Mouse (Mus musculus): Measurements from ENCODE around the gene Tex44. TPM values are rescaled to one million over a fixed set of nuclear protein-coding genes. Genes with fewer than 3 reads are reported as not detected.

Gene Tex44
- not detected in 2 replicates for polyA plus RNA-seq (2014; fragmentation: Nextera tagmentation; extraction: Ambion mirVana)

DNA sequence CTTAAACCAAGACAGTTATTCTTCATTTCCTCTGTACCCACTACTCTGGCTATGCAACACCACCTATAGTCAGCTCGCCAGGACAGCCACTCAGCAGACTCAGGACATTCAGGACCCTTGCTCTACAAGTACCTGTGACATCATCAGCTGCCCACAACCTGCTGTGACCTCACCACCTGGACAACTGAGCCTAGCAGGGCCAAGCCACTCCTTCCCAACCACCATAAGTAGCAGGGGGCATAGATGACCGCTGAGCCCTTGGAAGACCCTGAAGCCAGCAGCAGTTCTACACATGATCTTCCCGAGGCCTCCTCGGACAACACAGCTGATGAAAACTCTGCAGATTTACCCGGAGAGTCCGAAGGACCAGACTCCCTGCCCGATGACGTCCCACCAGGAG lies at the start of gene Tex44, which contains the start of gene Nmur1:
Gene Tex44 (plus strand): TSS at position 202 of the 400 bp plus-strand sequence.
Gene Nmur1 (minus strand): TSS at position 101 of the 400 bp plus-strand sequence.
- Histone ChIP-seq H3K9ac (no peak within 1 kb of the TSS), H3K4me2 (replicated peaks) (no peak within 1 kb of the TSS), H3K36me3 (replicated peaks; ENCODE audit: control insufficient read depth, insufficient read depth) (no peaks in the 10 kb centered on the region), H3K27ac (peak within 1 kb of the TSS; percentile 38), H3K4me1 (replicated peaks; ENCODE audit: control insufficient read depth, insufficient read depth, low read length) (peaks cover 11% of the 10 kb centered on the region), H3K9me3 (ENCODE audit: control insufficient read depth, low read length) (no peaks in the 10 kb centered on the region), H3K27me3 (ENCODE audit: control insufficient read depth, insufficient read depth, low read length) (no peaks in the 10 kb centered on the region), H3K4me3 (replicated peaks; ENCODE audit: low read length) (no peak within 1 kb of the TSS)
- ATAC-seq (ENCODE audit: low FRiP score) (no peak), DNase-seq (ENCODE audit: low spot score) (no peak)
- 96% methylated on average over 8 of the region's 8 CpGs for WGBS

DNA sequence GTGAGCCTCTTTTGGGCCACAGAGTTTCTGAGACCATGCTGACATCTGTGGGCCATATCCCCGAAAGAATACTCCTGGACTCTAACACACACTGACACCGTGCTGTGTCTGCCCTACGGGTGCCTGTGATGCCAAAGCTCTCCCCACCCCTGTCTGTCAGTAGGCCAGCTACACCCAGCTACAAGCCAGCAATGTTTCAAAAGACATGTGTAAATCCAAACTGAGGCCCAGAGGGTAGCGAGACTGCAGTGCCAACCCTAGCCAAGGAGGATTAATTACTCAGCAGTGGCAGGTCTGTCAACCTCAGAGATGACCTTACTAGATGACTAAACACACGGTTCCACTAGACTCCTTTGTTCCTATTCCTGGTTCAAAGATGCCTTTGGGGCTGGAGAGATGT lies 49.8 kb upstream of the Tex44 start:
- H3K4me1 ChIP-seq (replicated peaks; ENCODE audit: control insufficient read depth, insufficient read depth, low read length), result no peaks in the 10 kb centered on the region
- no peak overlapping the region for H3K4me3 ChIP-seq (replicated peaks; ENCODE audit: low read length)
- 77% methylated on average over 5 of the region's 5 CpGs for WGBS
- no peak overlapping the region for H3K9ac ChIP-seq
- H3K36me3 ChIP-seq (replicated peaks; ENCODE audit: control insufficient read depth, insufficient read depth), result no peaks in the 10 kb centered on the region
- no peaks in the 10 kb centered on the region for H3K27me3 ChIP-seq (ENCODE audit: control insufficient read depth, insufficient read depth, low read length)
- no peak overlapping the region for H3K27ac ChIP-seq
- ATAC-seq (ENCODE audit: low FRiP score), result no peak
- no peaks in the 10 kb centered on the region for H3K9me3 ChIP-seq (ENCODE audit: control insufficient read depth, low read length)
- no peak for DNase-seq (ENCODE audit: low spot score)
- H3K4me2 ChIP-seq (replicated peaks), result no peak overlapping the region

DNA sequence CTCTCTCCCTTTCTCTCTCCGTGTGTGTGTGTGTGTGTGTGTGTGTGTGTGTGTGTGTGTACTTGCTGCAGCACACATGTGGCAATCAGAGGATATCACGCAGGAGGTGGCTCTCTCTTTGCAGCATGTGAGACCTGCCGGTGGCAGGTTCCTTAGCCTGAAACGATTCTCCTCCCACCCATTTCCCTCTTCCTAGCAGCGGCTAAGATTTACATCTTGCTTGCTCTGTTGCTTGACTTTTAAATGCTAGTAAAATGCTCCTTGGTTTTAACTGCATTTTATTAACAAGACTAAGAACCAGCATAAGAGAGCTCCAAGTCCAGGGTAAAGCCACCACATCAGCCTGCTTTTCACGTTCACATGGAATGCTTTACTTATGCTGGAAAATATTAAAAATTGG lies 47.5 kb upstream of the Tex44 start:
- H3K4me1 ChIP-seq (replicated peaks; ENCODE audit: control insufficient read depth, insufficient read depth, low read length), result no peaks in the 10 kb centered on the region
- H3K36me3 ChIP-seq (replicated peaks; ENCODE audit: control insufficient read depth, insufficient read depth), result no peaks in the 10 kb centered on the region
- H3K27ac ChIP-seq, result no peak overlapping the region
- 75% methylated on average over 5 of the region's 6 CpGs for WGBS
- no peak for DNase-seq (ENCODE audit: low spot score)
- no peak overlapping the region for H3K9ac ChIP-seq
- H3K27me3 ChIP-seq (ENCODE audit: control insufficient read depth, insufficient read depth, low read length), result no peaks in the 10 kb centered on the region
- ATAC-seq (ENCODE audit: low FRiP score), result no peak
- H3K4me2 ChIP-seq (replicated peaks), result no peak overlapping the region
- H3K4me3 ChIP-seq (replicated peaks; ENCODE audit: low read length), result no peak overlapping the region
- no peaks in the 10 kb centered on the region for H3K9me3 ChIP-seq (ENCODE audit: control insufficient read depth, low read length)

DNA sequence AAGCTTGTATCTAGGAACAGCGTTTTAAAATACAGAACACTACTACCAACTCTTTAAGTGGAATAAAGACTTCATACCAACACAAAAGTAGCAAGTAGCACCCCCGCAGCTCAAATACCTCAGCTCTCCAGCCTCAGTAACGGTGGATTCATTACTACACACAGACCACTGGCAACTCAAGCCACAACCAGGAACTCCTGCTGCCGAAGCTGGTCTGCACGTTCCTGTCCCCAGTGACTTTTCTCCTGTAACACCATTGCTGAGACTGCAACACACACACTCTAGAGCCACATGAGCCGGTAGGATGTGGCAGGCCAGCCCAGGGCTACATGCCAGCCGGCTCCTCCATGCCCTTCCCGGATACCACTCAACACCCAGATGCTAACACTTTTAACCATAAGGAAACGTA lies 47.0 kb upstream of the Tex44 start:
- no peak for DNase-seq (ENCODE audit: low spot score)

DNA sequence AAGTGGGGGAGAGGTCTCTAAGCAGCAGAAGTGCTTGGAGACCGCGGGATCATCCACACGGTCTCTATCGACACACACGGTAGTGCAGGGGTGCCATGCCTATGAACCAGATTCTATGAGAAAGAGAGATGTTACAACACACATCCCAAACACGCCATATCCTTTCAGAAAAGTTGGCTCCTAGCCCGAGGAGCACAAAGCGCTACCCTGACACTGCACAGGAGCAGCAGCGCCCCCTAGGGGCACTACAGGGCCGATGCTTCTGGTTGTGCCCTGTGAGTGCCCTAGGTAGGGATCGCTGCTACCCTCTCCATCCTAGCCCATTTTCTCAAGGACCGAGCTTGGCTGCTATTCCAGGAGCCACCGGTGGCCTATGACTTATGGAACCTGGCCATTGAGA lies 45.1 kb upstream of the Tex44 start:
- no peaks in the 10 kb centered on the region for H3K9me3 ChIP-seq (ENCODE audit: control insufficient read depth, low read length)
- H3K4me3 ChIP-seq (replicated peaks; ENCODE audit: low read length), result no peak overlapping the region
- DNase-seq (ENCODE audit: low spot score) (no peak), ATAC-seq (ENCODE audit: low FRiP score) (no peak)
- H3K27ac ChIP-seq, result no peak overlapping the region
- no peaks in the 10 kb centered on the region for H3K4me1 ChIP-seq (replicated peaks; ENCODE audit: control insufficient read depth, insufficient read depth, low read length)
- WGBS, result 27% methylated on average over 13 of the region's 13 CpGs
- no peak overlapping the region for H3K4me2 ChIP-seq (replicated peaks)
- no peaks in the 10 kb centered on the region for H3K27me3 ChIP-seq (ENCODE audit: control insufficient read depth, insufficient read depth, low read length)
- H3K36me3 ChIP-seq (replicated peaks; ENCODE audit: control insufficient read depth, insufficient read depth), result no peaks in the 10 kb centered on the region
- no peak overlapping the region for H3K9ac ChIP-seq

More for the DNA sequence above, 47.0 kb upstream of the Tex44 start:
- Histone ChIP-seq H3K9me3 (ENCODE audit: control insufficient read depth, low read length) (no peaks in the 10 kb centered on the region), H3K4me3 (replicated peaks; ENCODE audit: low read length) (no peak overlapping the region), H3K4me2 (replicated peaks) (no peak overlapping the region), H3K27ac (no peak overlapping the region), H3K4me1 (replicated peaks; ENCODE audit: control insufficient read depth, insufficient read depth, low read length) (no peaks in the 10 kb centered on the region), H3K27me3 (ENCODE audit: control insufficient read depth, insufficient read depth, low read length) (no peaks in the 10 kb centered on the region), H3K36me3 (replicated peaks; ENCODE audit: control insufficient read depth, insufficient read depth) (no peaks in the 10 kb centered on the region), H3K9ac (no peak overlapping the region)
- 80% methylated on average over 9 of the region's 9 CpGs for WGBS
- ATAC-seq (ENCODE audit: low FRiP score), result no peak

DNA sequence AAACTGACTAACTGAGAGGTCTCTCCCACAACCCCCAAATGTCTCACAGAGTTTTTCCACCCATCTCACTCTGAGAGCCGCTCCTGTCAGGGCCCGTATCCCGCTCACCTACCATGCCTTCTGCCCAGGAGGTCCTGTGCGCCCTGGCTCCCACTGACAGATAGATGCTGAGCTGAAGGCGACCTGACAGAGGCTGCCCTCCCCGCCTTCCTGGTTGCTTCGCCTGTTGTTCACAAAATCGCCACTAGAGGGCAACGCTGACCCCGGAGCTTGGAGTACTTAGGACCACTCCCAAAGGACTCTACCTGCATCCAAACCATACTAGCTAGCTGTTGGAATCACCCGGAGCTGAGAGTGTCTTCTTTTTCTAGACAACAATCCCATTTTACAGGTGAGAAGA lies 36.9 kb upstream of the Tex44 start:
- WGBS, result 3% methylated on average over 11 of the region's 11 CpGs
- Histone ChIP-seq H3K4me3 (replicated peaks; ENCODE audit: low read length) (no peak overlapping the region), H3K27ac (no peak overlapping the region), H3K9ac (no peak overlapping the region), H3K27me3 (ENCODE audit: control insufficient read depth, insufficient read depth, low read length) (no peaks in the 10 kb centered on the region), H3K9me3 (ENCODE audit: control insufficient read depth, low read length) (no peaks in the 10 kb centered on the region), H3K4me1 (replicated peaks; ENCODE audit: control insufficient read depth, insufficient read depth, low read length) (no peaks in the 10 kb centered on the region), H3K36me3 (replicated peaks; ENCODE audit: control insufficient read depth, insufficient read depth) (no peaks in the 10 kb centered on the region), H3K4me2 (replicated peaks) (no peak overlapping the region)
- DNase-seq (ENCODE audit: low spot score) (peak; percentile 78), ATAC-seq (ENCODE audit: low FRiP score) (peak; percentile 71)

DNA sequence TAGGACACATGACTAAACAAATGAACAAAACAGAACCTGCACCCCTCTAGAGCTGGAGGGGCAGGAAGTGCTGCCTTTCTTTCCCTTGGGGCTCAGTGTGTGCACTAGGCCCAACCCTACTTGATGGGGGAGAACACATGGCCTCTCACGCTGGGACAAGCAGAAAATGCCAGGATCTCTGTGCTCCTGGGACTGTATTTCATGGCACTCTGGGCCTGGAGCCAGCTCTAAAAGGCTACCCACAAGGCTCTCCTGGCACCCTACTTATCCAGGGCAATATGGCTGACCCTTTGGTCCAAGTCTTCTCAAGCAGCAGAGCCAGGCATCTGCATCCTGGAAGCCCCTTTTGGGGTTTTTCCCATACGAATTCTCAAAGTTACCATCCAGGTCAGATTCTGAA lies 34.7 kb upstream of the Tex44 start:
- no peak overlapping the region for H3K4me2 ChIP-seq (replicated peaks)
- H3K9me3 ChIP-seq (ENCODE audit: control insufficient read depth, low read length), result no peaks in the 10 kb centered on the region
- 68% methylated on average over 2 of the region's 2 CpGs for WGBS
- ATAC-seq (ENCODE audit: low FRiP score) (no peak), DNase-seq (ENCODE audit: low spot score) (no peak)
- H3K4me3 ChIP-seq (replicated peaks; ENCODE audit: low read length), result no peak overlapping the region
- H3K36me3 ChIP-seq (replicated peaks; ENCODE audit: control insufficient read depth, insufficient read depth), result no peaks in the 10 kb centered on the region
- no peaks in the 10 kb centered on the region for H3K27me3 ChIP-seq (ENCODE audit: control insufficient read depth, insufficient read depth, low read length)
- no peak overlapping the region for H3K27ac ChIP-seq
- no peaks in the 10 kb centered on the region for H3K4me1 ChIP-seq (replicated peaks; ENCODE audit: control insufficient read depth, insufficient read depth, low read length)
- H3K9ac ChIP-seq, result no peak overlapping the region

DNA sequence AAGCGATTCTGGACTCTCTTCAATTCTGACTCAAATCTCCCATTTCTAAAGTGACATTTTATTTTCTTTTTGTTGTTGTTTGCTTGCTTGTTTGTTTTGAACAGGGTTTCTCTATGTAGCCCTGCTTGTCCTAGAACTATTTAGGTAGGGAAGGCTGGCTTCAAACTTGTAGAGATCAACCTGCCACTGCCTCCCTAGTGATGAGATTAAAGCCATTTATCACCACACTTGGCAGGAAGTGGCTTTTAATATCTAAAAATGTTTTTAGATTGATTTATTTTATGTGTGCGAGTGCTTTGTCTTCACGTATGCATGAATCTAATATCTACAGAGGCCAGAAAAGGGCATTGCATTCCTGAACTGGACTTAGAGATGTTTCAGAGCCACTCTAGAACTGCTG lies 32.9 kb upstream of the Tex44 start:
- H3K4me1 ChIP-seq (replicated peaks; ENCODE audit: control insufficient read depth, insufficient read depth, low read length), result no peaks in the 10 kb centered on the region
- H3K36me3 ChIP-seq (replicated peaks; ENCODE audit: control insufficient read depth, insufficient read depth), result no peaks in the 10 kb centered on the region
- H3K27me3 ChIP-seq (ENCODE audit: control insufficient read depth, insufficient read depth, low read length), result no peaks in the 10 kb centered on the region
- ATAC-seq (ENCODE audit: low FRiP score) (no peak), DNase-seq (ENCODE audit: low spot score) (no peak)
- H3K27ac ChIP-seq, result no peak overlapping the region
- no peak overlapping the region for H3K4me2 ChIP-seq (replicated peaks)
- 91% methylated on average over 3 of the region's 3 CpGs for WGBS
- H3K9me3 ChIP-seq (ENCODE audit: control insufficient read depth, low read length), result no peaks in the 10 kb centered on the region
- H3K4me3 ChIP-seq (replicated peaks; ENCODE audit: low read length), result no peak overlapping the region
- H3K9ac ChIP-seq, result no peak overlapping the region

DNA sequence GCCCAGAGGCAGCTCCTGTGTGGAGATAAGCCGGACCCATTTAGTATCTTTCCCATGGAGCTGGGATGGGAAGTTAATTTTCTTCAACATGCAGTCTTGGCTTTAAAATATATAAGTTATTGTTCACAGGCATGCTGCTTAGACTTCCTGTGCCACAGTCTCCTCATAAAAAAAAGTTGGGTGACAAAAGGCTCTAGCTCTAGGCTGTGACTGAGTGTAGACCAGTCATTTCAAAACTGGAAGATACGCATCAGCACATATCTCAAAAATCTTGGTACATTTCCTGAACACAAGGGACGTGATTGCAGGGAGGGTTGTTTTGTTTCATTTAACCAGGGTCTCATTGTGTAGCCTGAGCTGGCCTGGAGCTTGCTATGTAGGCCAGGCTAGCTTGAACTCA lies 31.9 kb upstream of the Tex44 start:
- ATAC-seq (ENCODE audit: low FRiP score), result no peak
- Histone ChIP-seq H3K27me3 (ENCODE audit: control insufficient read depth, insufficient read depth, low read length) (no peaks in the 10 kb centered on the region), H3K9me3 (ENCODE audit: control insufficient read depth, low read length) (no peaks in the 10 kb centered on the region), H3K4me2 (replicated peaks) (no peak overlapping the region), H3K4me3 (replicated peaks; ENCODE audit: low read length) (no peak overlapping the region), H3K4me1 (replicated peaks; ENCODE audit: control insufficient read depth, insufficient read depth, low read length) (no peaks in the 10 kb centered on the region), H3K27ac (no peak overlapping the region), H3K36me3 (replicated peaks; ENCODE audit: control insufficient read depth, insufficient read depth) (no peaks in the 10 kb centered on the region), H3K9ac (no peak overlapping the region)
- DNase-seq (ENCODE audit: low spot score), result no peak
- 90% methylated on average over 3 of the region's 3 CpGs for WGBS

DNA sequence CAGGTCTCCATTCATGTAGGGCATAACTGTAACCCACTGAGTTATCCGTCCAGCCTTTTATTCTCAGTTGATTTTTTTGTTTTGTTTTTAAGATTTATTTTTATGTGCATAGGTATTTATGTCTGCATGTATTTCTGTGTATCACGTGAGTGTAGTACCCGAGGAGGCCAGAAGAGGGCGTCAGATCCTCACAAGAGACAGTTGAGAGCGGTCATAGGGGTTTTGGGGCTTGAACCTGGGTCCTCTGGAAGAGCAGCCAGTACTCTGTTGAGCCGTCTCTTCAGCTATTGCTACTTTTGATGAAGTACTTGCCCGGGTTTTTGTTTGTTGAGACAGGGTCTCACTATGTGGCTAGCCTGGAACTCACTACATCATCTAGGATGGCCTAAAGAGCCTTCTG lies 30.2 kb upstream of the Tex44 start:
- Histone ChIP-seq H3K27me3 (ENCODE audit: control insufficient read depth, insufficient read depth, low read length) (no peaks in the 10 kb centered on the region), H3K36me3 (replicated peaks; ENCODE audit: control insufficient read depth, insufficient read depth) (no peaks in the 10 kb centered on the region), H3K9me3 (ENCODE audit: control insufficient read depth, low read length) (no peaks in the 10 kb centered on the region), H3K27ac (no peak overlapping the region), H3K4me3 (replicated peaks; ENCODE audit: low read length) (no peak overlapping the region), H3K9ac (no peak overlapping the region), H3K4me2 (replicated peaks) (no peak overlapping the region), H3K4me1 (replicated peaks; ENCODE audit: control insufficient read depth, insufficient read depth, low read length) (no peaks in the 10 kb centered on the region)
- WGBS, result 69% methylated on average over 7 of the region's 7 CpGs
- ATAC-seq (ENCODE audit: low FRiP score), result no peak
- DNase-seq (ENCODE audit: low spot score), result no peak
